Mouse (Mus musculus) gastrocnemius, postnatal 4 days (tissue): ENCODE data around the gene Zfp976. TPM values are rescaled to one million over a fixed set of nuclear protein-coding genes. Genes with fewer than 3 reads are reported as not detected.
"Not testable (repeated sequence)": the region's sequence is repeated elsewhere in the genome, so short reads cannot be mapped to it uniquely, and the experiment has no call there.

ENCODE experiments used
- DNase-seq, 2 experiments: peaks; one replicate each; pipeline ENCODE4 v3.0.0; 2021 to 2022; ENCODE audit warnings: low spot score in 2 of 2, mixed read lengths in 2 of 2
- long read RNA-seq, 2 experiments: library from polyadenylated mRNA; stranded (forward); transcript quantifications; one replicate each; pipeline ENCODE4 v2.0.0; 2021
- microRNA-seq: library from miRNA; unstranded; fragments of <30 nt; microRNA quantifications from one replicate; pipeline ENCODE4 v1.2.0, GENCODE M21; 2021
- total RNA-seq, 2 experiments: library from RNA; stranded (reverse); gene quantifications; 2 replicates each; pipeline ENCODE4 v1.2.3; 2021

Gene Zfp976
- total RNA-seq = 1 to 10 TPM; 1.2 to 1.4 TPM
- long read RNA-seq, experiment 1, partial matches to known transcripts = 0 of 1 reads
- long read RNA-seq, experiment 1, other reads (novel, unspliced or antisense) = 1 of 1 reads
- long read RNA-seq, experiment 2 = 0 reads

DNA sequence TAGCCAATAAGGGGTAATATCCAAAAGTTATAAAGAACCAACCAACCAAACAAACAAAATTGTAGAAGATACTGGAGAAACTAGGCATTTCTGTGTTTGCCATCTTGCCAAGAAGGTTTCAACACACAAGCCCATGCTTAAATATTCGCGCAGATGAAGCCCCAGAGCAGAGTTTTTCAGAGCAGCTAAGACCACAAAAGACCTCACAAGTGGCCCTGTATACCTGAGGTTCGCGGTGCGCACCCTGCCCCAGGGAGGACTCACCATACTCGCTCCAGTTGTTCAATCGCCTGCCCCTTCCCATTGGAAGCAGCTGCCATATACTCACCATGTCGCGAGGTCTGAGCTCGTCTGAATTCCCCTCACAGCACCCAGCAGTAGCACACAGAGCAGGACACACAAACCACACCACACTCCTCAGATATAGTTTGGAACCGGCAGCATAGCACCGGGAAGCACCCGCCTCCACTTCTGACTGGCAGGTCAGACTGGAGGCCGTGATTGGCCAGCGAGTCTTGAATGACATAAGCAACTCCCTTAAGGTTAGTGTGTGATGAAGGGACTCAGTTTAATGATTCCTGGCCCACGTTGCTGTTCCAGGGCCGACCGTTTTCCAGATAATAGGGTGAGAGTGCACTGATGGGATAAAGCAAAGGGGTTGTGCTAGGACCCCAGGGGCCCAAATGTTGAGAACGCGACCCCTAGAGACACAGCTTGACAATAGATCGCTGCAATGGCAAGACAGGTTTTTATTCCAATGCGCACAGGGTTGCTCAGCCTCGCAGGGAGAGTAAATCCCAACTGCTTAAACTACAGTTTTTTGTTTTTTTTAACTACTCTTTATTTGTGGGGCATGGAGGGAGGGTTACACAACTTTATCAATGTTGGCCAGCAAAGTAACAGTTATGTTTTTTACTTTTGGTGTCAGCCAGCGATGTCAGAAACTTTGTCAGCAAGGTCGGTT lies at the start of gene Zfp976:
Zfp976 (minus strand) TSS at position 437 of the 964 bp plus-strand sequence.
- peak in 1 of 2 experiments; percentile 33 for DNase-seq

DNA sequence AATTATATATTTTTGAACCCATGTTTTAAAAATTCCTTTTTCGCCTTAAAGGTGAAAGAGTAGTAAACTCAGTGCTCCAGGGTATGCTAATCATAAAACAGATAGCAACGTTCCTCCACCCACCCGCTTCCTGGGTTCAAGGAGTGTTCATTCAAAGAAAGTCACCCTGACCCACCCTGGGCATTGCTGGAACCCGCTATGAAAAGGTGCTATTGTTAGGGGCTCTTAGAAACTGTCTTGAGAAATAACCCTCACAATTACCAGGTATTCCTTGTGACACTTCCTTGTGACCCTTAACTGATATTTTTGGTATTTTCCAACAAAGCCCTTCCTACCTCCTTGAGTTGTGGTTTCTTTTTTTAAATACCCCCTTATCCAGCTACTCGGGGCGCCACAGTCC lies 37.7 kb upstream of the Zfp976 start:
- not testable (repeated sequence) for DNase-seq

DNA sequence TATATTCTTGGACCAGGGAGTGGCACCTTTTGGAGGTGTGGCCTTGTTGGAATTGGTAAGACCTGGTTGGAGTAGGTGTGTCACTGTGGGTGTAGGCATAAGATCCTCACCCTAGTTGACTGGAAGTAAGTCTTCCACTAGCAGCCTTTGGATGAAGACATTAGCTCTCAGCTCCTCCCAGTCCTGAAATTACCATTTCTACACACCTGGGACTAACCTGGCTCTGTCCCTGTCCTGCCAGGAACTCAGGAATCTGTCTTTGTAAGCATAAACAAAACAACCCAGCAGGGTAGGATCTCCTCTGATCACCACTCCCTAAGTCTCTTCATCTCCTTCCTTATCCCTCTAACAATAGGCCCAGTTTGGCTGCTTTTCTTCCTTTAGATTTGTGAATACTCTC lies 37.3 kb upstream of the Zfp976 start:
- DNase-seq = not testable (repeated sequence)

DNA sequence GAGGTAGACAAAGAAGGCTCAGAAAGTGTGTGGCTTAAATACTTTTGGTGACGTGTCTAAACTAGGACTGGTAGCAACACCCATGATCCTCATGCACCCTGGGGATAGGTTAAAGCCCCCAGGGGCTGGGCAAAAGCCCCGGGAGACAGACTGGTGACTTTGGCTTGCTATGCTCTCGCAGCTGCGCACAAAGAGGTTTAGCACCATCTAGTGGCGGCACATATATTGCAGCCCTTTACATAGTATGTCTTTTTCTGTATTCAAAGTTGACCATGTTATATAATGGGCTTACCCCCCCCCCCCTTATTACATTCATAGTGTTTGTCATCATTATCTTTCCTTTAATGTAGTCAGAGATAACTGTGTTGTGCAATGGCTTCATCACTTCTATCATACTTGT lies 17.8 kb upstream of the Zfp976 start:
- not testable (repeated sequence) for DNase-seq

DNA sequence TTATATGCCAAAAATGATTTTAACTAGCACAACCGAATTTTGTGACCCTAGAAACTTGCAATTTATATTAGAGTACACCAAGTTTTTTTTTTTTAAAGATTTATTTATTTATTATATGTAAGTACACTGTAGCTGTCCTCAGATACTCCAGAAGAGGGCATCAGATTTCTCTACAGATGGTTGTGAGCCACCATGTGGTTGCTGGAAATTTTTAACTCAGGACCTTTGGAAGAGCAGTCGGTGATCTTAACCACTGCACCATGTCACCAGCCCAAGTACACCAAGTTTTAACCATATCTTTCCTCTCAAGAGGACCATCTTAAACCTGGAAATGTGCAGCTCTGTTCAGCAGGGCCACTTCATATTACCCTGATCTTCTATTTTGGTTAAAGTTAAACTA lies 12.8 kb upstream of the Zfp976 start:
- DNase-seq = not testable (repeated sequence)

DNA sequence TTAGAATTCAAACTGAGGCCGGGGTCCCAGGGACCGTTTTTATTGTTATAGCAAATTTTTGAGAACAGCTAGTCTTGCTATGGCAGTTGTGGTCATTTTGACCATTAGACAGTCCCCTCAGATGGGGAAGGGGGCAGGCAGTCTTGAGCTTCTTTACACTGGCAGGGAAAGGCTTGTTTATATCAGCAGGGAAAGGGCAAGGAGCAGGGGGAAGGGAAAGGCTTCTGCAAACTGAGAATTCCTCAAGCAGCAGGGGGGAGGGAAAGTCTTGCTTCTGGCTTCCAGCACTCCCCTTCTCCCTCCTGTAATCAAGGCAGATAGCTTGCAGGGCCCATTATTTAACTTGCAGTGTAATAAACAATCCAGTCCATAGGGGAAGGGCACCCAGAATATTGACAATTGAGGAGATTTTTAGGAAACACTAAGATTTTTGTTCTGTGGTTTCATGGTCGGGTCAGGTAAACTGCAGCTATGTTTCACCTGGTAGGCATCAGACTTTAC lies 782 bp upstream of the Zfp976 start:
- DNase-seq = not testable (repeated sequence)

DNA sequence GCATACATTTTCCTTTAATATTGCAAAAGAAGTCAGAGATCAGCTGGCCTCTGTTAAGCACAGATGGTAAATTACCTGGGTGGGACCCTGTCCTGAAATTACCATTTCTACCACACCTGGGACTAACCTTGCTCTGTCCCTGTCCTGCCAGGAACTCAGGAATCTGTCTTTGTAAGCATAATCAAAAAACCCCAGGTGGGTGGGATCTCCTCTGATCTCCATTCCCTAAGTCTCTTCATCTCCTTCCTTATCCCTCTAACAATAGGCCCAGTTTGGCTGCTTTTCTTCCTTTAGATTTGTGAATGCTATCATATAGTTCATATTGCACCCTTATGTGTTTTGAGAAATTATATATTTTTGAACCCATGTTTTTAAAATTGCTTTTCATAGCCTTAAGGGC lies 11.4 kb downstream of the Zfp976 start:
- not testable (repeated sequence) for DNase-seq

DNA sequence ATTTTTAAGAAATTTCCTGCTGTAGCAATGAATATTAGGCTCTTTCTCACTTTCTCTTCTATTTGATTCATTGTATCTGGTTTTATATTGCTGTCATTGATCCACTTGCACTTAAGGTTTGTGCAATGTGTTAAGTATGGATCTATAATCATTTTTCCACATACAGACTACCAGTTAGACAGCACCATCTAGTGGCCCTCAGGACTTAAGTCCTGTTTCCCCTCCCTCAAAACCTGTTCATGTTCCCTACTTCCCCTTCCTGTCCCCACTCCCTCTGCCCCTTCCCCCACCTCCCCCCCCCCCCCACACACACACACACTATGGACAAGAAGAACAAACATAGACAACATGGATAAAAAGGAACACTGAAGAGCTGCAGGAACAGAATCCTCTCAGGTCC lies 46.7 kb downstream of the Zfp976 start:
- DNase-seq = not testable (repeated sequence)

DNA sequence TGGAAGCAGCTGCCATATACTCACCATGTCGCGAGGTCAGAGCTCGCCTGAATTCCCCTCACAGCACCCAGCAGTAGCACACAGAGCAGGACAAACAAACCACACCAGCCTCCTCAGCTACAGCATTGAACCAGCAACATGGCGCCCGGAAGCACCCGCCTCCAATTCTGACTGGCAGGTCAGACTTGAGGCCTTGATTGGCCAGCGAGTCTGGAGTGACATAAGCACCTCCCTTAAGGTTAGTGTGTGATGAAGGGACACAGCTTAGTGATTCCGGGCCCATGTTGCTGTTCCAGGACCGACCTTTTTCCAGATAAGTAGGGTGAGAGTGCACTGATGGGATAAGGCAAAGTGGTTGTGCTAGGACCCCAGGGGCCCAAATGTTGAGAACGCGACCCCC lies 50.0 kb downstream of the Zfp976 start, which contains the start of gene Zfp977:
Zfp977 (minus strand) TSS at position 135 of the 400 bp plus-strand sequence.
- not testable (repeated sequence) for DNase-seq

DNA sequence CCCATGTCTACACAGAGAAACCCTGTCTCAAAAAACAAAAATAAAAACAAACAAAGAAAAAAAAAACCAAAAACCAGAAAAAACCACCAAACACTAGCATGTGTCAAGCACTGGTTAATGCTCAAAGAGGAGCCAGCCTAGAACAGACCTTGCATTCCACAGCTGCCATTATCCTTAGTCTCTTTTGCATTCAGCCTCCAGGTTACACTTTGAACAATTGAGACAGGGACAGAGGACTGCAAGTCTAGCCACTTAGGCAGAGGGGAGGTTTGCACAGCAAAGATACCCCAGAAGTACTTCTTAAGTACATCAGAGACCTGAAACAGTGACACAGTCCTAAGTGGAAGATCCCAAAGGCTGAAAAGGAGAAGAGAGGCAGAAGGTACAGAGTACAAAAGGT lies 51.1 kb downstream of the Zfp976 start:
- DNase-seq = not testable (repeated sequence)

DNA sequence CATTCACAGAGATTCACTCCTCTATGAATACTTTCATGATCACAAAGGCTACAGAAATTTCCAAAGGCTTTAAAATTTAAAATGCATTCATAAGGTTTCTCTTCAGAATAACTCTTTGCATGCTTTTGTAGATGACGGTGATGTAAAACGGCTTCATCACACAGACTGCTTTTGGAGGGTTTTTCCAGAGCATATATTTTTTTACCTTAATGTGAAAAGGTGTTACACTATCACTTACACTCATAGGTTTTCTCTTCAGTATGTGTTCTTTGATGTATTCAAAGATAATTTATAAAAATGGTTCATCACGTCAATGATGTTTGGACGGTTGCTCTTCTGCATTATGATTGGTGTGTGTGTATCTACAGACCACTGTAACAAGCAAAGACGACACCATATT lies 63.9 kb downstream of the Zfp976 start, which contains the start of gene Gm21028:
Gm21028 (minus strand) TSS at position 101 of the 400 bp plus-strand sequence.
- DNase-seq = no peak

Small RNA genes lying within 50 kb of the gene (microRNA-seq; reads per million reads assigned to microRNA genes)
- gene Gm24938 = not detected

Other genes with a start within 250 kb of the Zfp976 start
- gene 4933421I07Rik, start 194.5 kb downstream of the Zfp976 start, total RNA-seq = not detected
- 1 to 10 TPM; 7.8 to 9.2 TPM for gene Zfp141, start 136.8 kb downstream of the Zfp976 start, total RNA-seq
- gene Gm21028, start 64.0 kb downstream of the Zfp976 start, total RNA-seq = not detected
- gene Zfp977, start 50.0 kb downstream of the Zfp976 start, total RNA-seq = under 1 TPM; 0.18 to 0.52 TPM
- 1 to 10 TPM; 5.0 to 5.3 TPM for gene Zfp975, start 50.2 kb upstream of the Zfp976 start, total RNA-seq
- gene Gm17067, start 84.4 kb upstream of the Zfp976 start, total RNA-seq = not detected
- gene Vmn2r62, start 150.9 kb upstream of the Zfp976 start, total RNA-seq = not detected
- gene Gm2381, start 224.6 kb upstream of the Zfp976 start, total RNA-seq = not detected